Mouse (Mus musculus): ENCODE results near the gene Srd5a1.

- TF ChIP-seq POLR2A (IDR thresholded peaks at IDR 0.05; ENCODE audit: insufficient read depth, low read length) (no peak), CTCF (IDR thresholded peaks at IDR 0.05; ENCODE audit: low read depth, low read length) (no peak)
Measured at GRCm38 (mm10) chr13:69547488-69548180, 63.6 kb downstream of the Srd5a1 start.

All from ES-Bruce4 (cell line).